Mouse (Mus musculus): ENCODE data around the gene Stard10. TPM values are rescaled to one million over a fixed set of nuclear protein-coding genes. Genes with fewer than 3 reads are reported as not detected.
A peak's percentile ranks its signal among the peaks of the same experiment; 100 is the strongest.

Stard10 gene
- polyA plus RNA-seq, 1 experiment from 2014 or later, result 361 TPM

- H3K27me3 ChIP-seq (ENCODE audit: insufficient read depth, low read length), result no peaks in the 10 kb centered on the region
- no peak overlapping the region for H3K27ac ChIP-seq (ENCODE audit: low read depth)
- TF ChIP-seq EP300 (IDR thresholded peaks at IDR 0.05; ENCODE audit: low read depth) (no peak), CTCF (IDR thresholded peaks at IDR 0.05; ENCODE audit: low read depth) (no peak)
- ATAC-seq, result no peak
- peaks cover 57% of the 10 kb centered on the region for H3K4me1 ChIP-seq (ENCODE audit: insufficient read depth)
- peak overlapping the region; percentile 66; the same call in 1 of the 2 replicates for H3K9ac ChIP-seq (replicated peaks)
- H3K4me2 ChIP-seq (ENCODE audit: low read depth, low read length), result peak overlapping the region; percentile 94; the same call in 1 of the 2 replicates
- peaks cover 10% of the 10 kb centered on the region for H3K36me3 ChIP-seq (replicated peaks; ENCODE audit: insufficient read depth, low read length)
- DNase-seq, result no peak
- 59% methylated on average over 2 of the region's 2 CpGs for WGBS (ENCODE audit: insufficient replicate concordance)
- H3K9me3 ChIP-seq (ENCODE audit: low read length), result no peaks in the 10 kb centered on the region
- no peak overlapping the region for H3K4me3 ChIP-seq (ENCODE audit: low read depth, low read length)
Measured at GRCm38 (mm10) chr7:101349861-101350260, 33.0 kb downstream of the Stard10 start.

GRCm38 (mm10) chr7:101352404-101352803 lies 35.5 kb downstream of the Stard10 start:
- no peaks in the 10 kb centered on the region for H3K27me3 ChIP-seq (ENCODE audit: insufficient read depth, low read length)
- DNase-seq, result no peak
- H3K9ac ChIP-seq (replicated peaks), result no peak overlapping the region
- ATAC-seq, result no peak
- TF ChIP-seq CTCF (IDR thresholded peaks at IDR 0.05; ENCODE audit: low read depth) (no peak), EP300 (IDR thresholded peaks at IDR 0.05; ENCODE audit: low read depth) (no peak)
- H3K4me1 ChIP-seq (ENCODE audit: insufficient read depth), result peaks cover 65% of the 10 kb centered on the region
- no peak overlapping the region for H3K4me2 ChIP-seq (ENCODE audit: low read depth, low read length)
- no peaks in the 10 kb centered on the region for H3K9me3 ChIP-seq (ENCODE audit: low read length)
- H3K4me3 ChIP-seq (ENCODE audit: low read depth, low read length), result no peak overlapping the region
- 44% methylated on average over 4 of the region's 4 CpGs for WGBS (ENCODE audit: insufficient replicate concordance)
- no peaks in the 10 kb centered on the region for H3K36me3 ChIP-seq (replicated peaks; ENCODE audit: insufficient read depth, low read length)
- H3K27ac ChIP-seq (ENCODE audit: low read depth), result peak overlapping the region; percentile 25; the same call in 1 of the 2 replicates

GRCm38 (mm10) chr7:101354423-101354822 lies 37.5 kb downstream of the Stard10 start:
- Histone ChIP-seq H3K9me3 (ENCODE audit: low read length) (no peaks in the 10 kb centered on the region), H3K27ac (ENCODE audit: low read depth) (peak overlapping the region; percentile 84), H3K9ac (replicated peaks) (peak overlapping the region; percentile 35), H3K27me3 (ENCODE audit: insufficient read depth, low read length) (no peaks in the 10 kb centered on the region), H3K36me3 (replicated peaks; ENCODE audit: insufficient read depth, low read length) (no peaks in the 10 kb centered on the region), H3K4me2 (ENCODE audit: low read depth, low read length) (peak overlapping the region; percentile 55), H3K4me1 (ENCODE audit: insufficient read depth) (peaks cover 54% of the 10 kb centered on the region), H3K4me3 (ENCODE audit: low read depth, low read length) (0 out of 2 replicates have a peak overlapping the region, but pooled peaks have one; percentile 6)
- 29% methylated on average over 5 of the region's 5 CpGs for WGBS (ENCODE audit: insufficient replicate concordance)
- TF ChIP-seq EP300 (IDR thresholded peaks at IDR 0.05; ENCODE audit: low read depth), result peak; percentile 59
- no peak for TF ChIP-seq CTCF (IDR thresholded peaks at IDR 0.05; ENCODE audit: low read depth)
- ATAC-seq, result peak; percentile 88
- peak; percentile 69 for DNase-seq

- WGBS (ENCODE audit: insufficient replicate concordance), result 80% methylated on average over 6 of the region's 6 CpGs
- no peak for DNase-seq
- peaks cover 54% of the 10 kb centered on the region for H3K4me1 ChIP-seq (ENCODE audit: insufficient read depth)
Measured at GRCm38 (mm10) chr7:101355551-101356100, 38.7 kb downstream of the Stard10 start.

GRCm38 (mm10) chr7:101356868-101357267 lies 40.0 kb downstream of the Stard10 start:
- 0 out of 2 replicates have a peak overlapping the region, but pooled peaks have one; percentile 16 for H3K9ac ChIP-seq (replicated peaks)
- no peaks in the 10 kb centered on the region for H3K36me3 ChIP-seq (replicated peaks; ENCODE audit: insufficient read depth, low read length)
- H3K4me1 ChIP-seq (ENCODE audit: insufficient read depth), result peaks cover 60% of the 10 kb centered on the region
- TF ChIP-seq EP300 (IDR thresholded peaks at IDR 0.05; ENCODE audit: low read depth), result no peak
- TF ChIP-seq CTCF (IDR thresholded peaks at IDR 0.05; ENCODE audit: low read depth), result no peak
- H3K27me3 ChIP-seq (ENCODE audit: insufficient read depth, low read length), result no peaks in the 10 kb centered on the region
- no peak overlapping the region for H3K4me3 ChIP-seq (ENCODE audit: low read depth, low read length)
- peak overlapping the region; percentile 24 for H3K4me2 ChIP-seq (ENCODE audit: low read depth, low read length)
- 33% methylated on average over 3 of the region's 3 CpGs for WGBS (ENCODE audit: insufficient replicate concordance)
- no peak for DNase-seq
- no peaks in the 10 kb centered on the region for H3K9me3 ChIP-seq (ENCODE audit: low read length)
- no peak for ATAC-seq
- H3K27ac ChIP-seq (ENCODE audit: low read depth), result peak overlapping the region; percentile 75

More at GRCm38 (mm10) chr7:101355551-101356100, 38.7 kb downstream of the Stard10 start:
- no peak overlapping the region for H3K4me2 ChIP-seq (ENCODE audit: low read depth, low read length)
- no peak overlapping the region for H3K4me3 ChIP-seq (ENCODE audit: low read depth, low read length)
- no peaks in the 10 kb centered on the region for H3K9me3 ChIP-seq (ENCODE audit: low read length)
- no peak overlapping the region for H3K9ac ChIP-seq (replicated peaks)
- ATAC-seq, result no peak
- H3K36me3 ChIP-seq (replicated peaks; ENCODE audit: insufficient read depth, low read length), result no peaks in the 10 kb centered on the region
- no peaks in the 10 kb centered on the region for H3K27me3 ChIP-seq (ENCODE audit: insufficient read depth, low read length)
- no peak overlapping the region for H3K27ac ChIP-seq (ENCODE audit: low read depth)
- no peak for TF ChIP-seq CTCF (IDR thresholded peaks at IDR 0.05; ENCODE audit: low read depth)
- no peak for TF ChIP-seq EP300 (IDR thresholded peaks at IDR 0.05; ENCODE audit: low read depth)

- Histone ChIP-seq H3K9ac (replicated peaks) (no peak overlapping the region), H3K4me2 (ENCODE audit: low read depth, low read length) (no peak overlapping the region), H3K36me3 (replicated peaks; ENCODE audit: insufficient read depth, low read length) (no peaks in the 10 kb centered on the region), H3K27me3 (ENCODE audit: insufficient read depth, low read length) (no peaks in the 10 kb centered on the region), H3K9me3 (ENCODE audit: low read length) (no peaks in the 10 kb centered on the region), H3K4me3 (ENCODE audit: low read depth, low read length) (no peak overlapping the region), H3K4me1 (ENCODE audit: insufficient read depth) (peaks cover 47% of the 10 kb centered on the region), H3K27ac (ENCODE audit: low read depth) (peak overlapping the region; percentile 84)
- ATAC-seq, result peak; percentile 62
- TF ChIP-seq EP300 (IDR thresholded peaks at IDR 0.05; ENCODE audit: low read depth) (no peak; the same call in 1 of the 2 replicates), CTCF (IDR thresholded peaks at IDR 0.05; ENCODE audit: low read depth) (no peak)
- no peak for DNase-seq
- WGBS (ENCODE audit: insufficient replicate concordance), result 46% methylated on average over 3 of the region's 3 CpGs
Measured at GRCm38 (mm10) chr7:101360406-101360805, 43.5 kb downstream of the Stard10 start.

Measured in liver, postnatal 0 days (tissue).